Comparison of ENCODE assay signal across 27 mouse cellular contexts in the genomic region with DNA sequence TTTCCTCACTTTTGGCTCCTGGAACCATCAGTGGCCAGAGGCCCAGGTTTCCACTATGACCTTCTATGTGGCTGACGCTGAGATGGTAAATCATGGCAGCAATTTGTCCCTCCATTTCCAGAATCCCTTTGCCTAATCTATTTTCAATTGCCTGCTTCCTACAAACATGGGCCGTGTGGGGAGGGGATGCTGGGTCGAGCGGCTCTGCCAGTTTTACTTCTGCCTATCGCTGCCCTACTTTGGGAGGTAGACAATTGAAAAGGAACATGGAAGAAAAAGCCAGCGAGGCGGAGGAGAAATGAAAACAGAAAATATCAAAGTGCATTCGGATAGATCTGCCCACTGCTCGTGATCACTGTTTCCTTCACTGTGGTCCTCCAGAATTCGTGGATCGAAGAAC.
DNase-seq lines count a peak whose midpoint lies in the region; ATAC-seq and TF ChIP-seq lines count a peak whose summit lies in the region.
"Had no signal": no experiment of that assay in that cellular context is flagged by ENCODE, and none has a peak within 500 bp of the region (broad histone marks: within the 10 kb centered on the region; RNA-seq: fewer than 3 reads in every experiment).

No protein-coding gene starts in this region.

- ATAC-seq in granulocyte monocyte progenitor cell, adult 5-6 weeks (replicated peaks; ENCODE audit: poor library complexity, severe bottlenecking), result peak; percentile 71
- peak; percentile 63 for ATAC-seq in megakaryocyte, adult 5-6 weeks (ENCODE audit: poor library complexity, severe bottlenecking)
- ATAC-seq: activated CD4-positive, CD25-positive, alpha-beta regulatory T cell, adult 4 months; CD4-positive, CD25-positive, alpha-beta regulatory T cell, adult 4 months; forebrain, embryonic 14.5 days; forebrain, embryonic 16.5 days; Patski had no signal

- H3K27ac ChIP-seq in bone marrow macrophage, adult 2 months (ENCODE audit: insufficient read depth, low read depth, low read length), result peak overlapping the region; percentile 54
- H3K27ac ChIP-seq: embryonic facial prominence, embryonic 10.5 days; embryonic facial prominence, embryonic 12.5 days; forebrain, embryonic 10.5 days; forebrain, embryonic 12.5 days had no signal

- TF ChIP-seq CTCF in bone marrow macrophage, adult 2 months (IDR thresholded peaks at IDR 0.05; ENCODE audit: low read depth, low read length), result no peak

- peak; percentile 20 for DNase-seq in embryo, embryonic 10 days (ENCODE audit: low spot score)
- no peak for DNase-seq in embryo, embryonic 11 days
- DNase-seq in cerebellum, postnatal 10 days, result no peak
- DNase-seq in right cerebral cortex, postnatal 14 days, result no peak
- no peak for DNase-seq in lung, postnatal 10 days
- DNase-seq: adrenal gland, adult 8-10 months; adrenal gland, postnatal 14 days; adrenal gland, postnatal 36 days; B cell, adult 2 months; cerebellum, adult 11 months; cerebellum, adult 18-20 months; cerebellum, adult 8-10 months; cerebellum, adult 9-11 months; cerebellum, postnatal 25 days had no signal

- H3K4me3 ChIP-seq in bone marrow macrophage, adult 2 months (ENCODE audit: insufficient read depth, low read length), result no peak overlapping the region
- H3K4me3 ChIP-seq: embryonic facial prominence, embryonic 10.5 days; embryonic facial prominence, embryonic 12.5 days; erythroblast, embryonic 14.5 days; forebrain, embryonic 10.5 days; forebrain, embryonic 12.5 days had no signal

- TF ChIP-seq POLR2A in bone marrow macrophage, adult 2 months (IDR thresholded peaks at IDR 0.05; ENCODE audit: borderline replicate concordance, low read depth, low read length), result no peak

- peaks cover 15% of the 10 kb centered on the region for H3K4me1 ChIP-seq in bone marrow macrophage, adult 2 months (ENCODE audit: control insufficient read depth, insufficient read depth, low read length)
- H3K4me1 ChIP-seq: embryonic facial prominence, embryonic 10.5 days; forebrain, embryonic 10.5 days; forebrain, embryonic 12.5 days had no signal
